Mouse (Mus musculus) neural tube, embryonic 15.5 days (tissue): ENCODE data around the gene Sox15. TPM values are rescaled to one million over a fixed set of nuclear protein-coding genes. Genes with fewer than 3 reads are reported as not detected.
"Not testable (repeated sequence)": the region's sequence is repeated elsewhere in the genome, so short reads cannot be mapped to it uniquely, and the experiment has no call there.

Experiments
- ATAC-seq: fragments of 200-750 bp; cut with Nextera tagmentation; 2 replicates; pipeline ENCODE4 v1.8.0; 2017; ENCODE audit warnings: mild to moderate bottlenecking, moderate TSS enrichment, moderate library complexity; ENCODE audit not compliant: low FRiP score
- H3K27ac ChIP-seq: fragments of 300-500 bp; sonication (generic); replicated peaks from 2 replicates; pipeline ENCODE4 v1.5.1; 2015; ENCODE audit warnings: mild to moderate bottlenecking, inconsistent platforms
- H3K27me3 ChIP-seq: fragments of 300-500 bp; sonication (generic); replicated peaks from 2 replicates; pipeline ENCODE4 v1.6.1; 2015; ENCODE audit warnings: inconsistent platforms
- H3K36me3 ChIP-seq: fragments of 300-500 bp; sonication (generic); 2 replicates; pipeline ENCODE4 v1.6.1; 2015; ENCODE audit warnings: inconsistent platforms
- H3K4me1 ChIP-seq: fragments of 300-500 bp; sonication (generic); 2 replicates; pipeline ENCODE4 v1.6.1; 2015; ENCODE audit warnings: inconsistent platforms
- H3K4me2 ChIP-seq: fragments of 300-500 bp; sonication (generic); 2 replicates; pipeline ENCODE4 v1.6.1; 2015; ENCODE audit warnings: inconsistent platforms, mild to moderate bottlenecking, moderate library complexity
- H3K4me3 ChIP-seq: fragments of 300-500 bp; sonication (generic); replicated peaks from 2 replicates; pipeline ENCODE4 v1.5.1; 2015; ENCODE audit warnings: mild to moderate bottlenecking, inconsistent platforms
- H3K9ac ChIP-seq: fragments of 300-500 bp; sonication (generic); replicated peaks from 2 replicates; pipeline ENCODE4 v1.6.1; 2015; ENCODE audit warnings: mild to moderate bottlenecking, inconsistent platforms
- H3K9me3 ChIP-seq: fragments of 300-500 bp; sonication (generic); replicated peaks from 2 replicates; pipeline ENCODE4 v1.6.1; 2016; ENCODE audit warnings: inconsistent platforms
- WGBS: fragments of 180-500 bp; shearing (Covaris S2); methylation state at CpG from one replicate; pipeline ENCODE4 v1.1.7; 2015; ENCODE audit warnings: mixed read lengths; 5-methylcytosine and 5-hydroxymethylcytosine counted together
- polyA plus RNA-seq: library from polyadenylated mRNA; unstranded; fragments of >200 nt; fragmentation: Nextera tagmentation; extraction: Ambion mirVana; gene quantifications from 2 replicates; pipeline ENCODE4 v1.2.1, GENCODE M21; 2015

Gene Sox15
- polyA plus RNA-seq, 1 experiment from 2014 or later: not detected

DNA sequence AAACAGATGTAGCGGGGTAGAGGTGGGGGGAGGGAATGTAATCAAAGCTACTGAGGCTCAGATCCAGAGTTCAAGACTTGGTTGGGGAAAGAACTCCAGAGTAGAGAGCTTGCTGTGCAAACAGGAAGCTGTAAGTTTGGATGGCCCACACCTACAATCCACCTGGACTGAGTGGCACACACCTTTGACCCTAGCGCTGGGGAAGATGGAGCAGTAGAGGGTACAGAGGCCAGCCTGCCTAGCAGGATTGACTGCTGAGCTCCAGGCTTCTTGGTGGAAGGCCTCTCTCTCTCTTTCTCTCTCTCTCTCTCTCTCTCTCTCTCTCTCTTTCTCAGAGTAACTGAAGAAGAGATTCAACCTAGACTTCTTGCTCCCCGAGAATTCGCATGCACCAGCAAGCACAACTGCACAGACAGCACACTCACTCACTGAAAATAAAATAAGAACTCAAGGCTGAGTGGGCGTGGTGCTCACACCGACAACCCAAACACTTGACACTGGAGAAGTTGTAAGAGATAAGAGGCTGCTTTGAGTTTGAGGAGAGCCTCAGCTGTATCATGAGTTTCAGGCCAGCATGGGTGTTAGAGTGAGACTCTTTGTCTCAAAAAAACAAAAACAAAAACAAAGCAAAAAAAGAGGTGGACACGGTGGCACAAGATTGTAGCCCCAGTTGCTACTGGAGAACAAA, 34.6 kb upstream of the Sox15 start:
- Histone ChIP-seq H3K36me3 (no peaks in the 10 kb centered on the region), H3K9ac (no peak overlapping the region), H3K27me3 (no peaks in the 10 kb centered on the region), H3K4me3 (no peak overlapping the region), H3K9me3 (no peaks in the 10 kb centered on the region), H3K4me2 (no peak overlapping the region), H3K4me1 (peaks cover 20% of the 10 kb centered on the region), H3K27ac (no peak overlapping the region)
- WGBS: 88% methylated on average over 7 of the region's 7 CpGs
- ATAC-seq: no peak

DNA sequence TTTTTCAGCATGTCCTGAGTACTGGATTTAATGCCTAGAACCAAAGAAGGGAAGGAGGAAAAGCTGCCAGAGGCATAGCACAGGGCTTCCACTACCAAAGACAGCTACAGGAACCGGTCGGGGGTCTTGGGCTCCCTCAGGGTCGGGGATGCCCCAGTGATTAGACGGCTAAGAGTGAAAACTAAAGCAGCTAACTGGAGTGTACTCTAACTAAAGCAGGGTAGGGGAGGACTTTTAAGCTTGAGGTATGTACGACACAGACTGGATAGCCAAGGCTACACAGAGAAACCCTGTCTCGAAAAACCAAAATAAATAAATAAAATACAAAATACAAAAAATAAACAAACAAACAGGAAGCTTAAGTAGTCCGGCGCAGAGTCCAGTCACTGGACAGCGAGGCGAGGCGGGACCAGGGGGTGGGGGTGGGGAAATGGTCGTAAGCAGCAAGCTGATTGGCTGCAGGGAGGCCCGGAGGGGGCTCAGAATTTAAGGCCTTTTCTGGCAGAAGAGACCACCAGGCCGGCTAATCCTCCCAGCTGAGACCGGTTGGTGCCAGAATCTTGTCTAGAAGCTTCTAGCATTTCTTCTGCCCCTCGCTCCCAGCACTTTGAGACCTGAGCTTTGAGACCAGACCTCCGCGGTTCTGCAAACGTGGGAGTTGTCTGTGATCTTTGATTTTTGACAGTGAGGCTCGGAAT, 33.4 kb upstream of the Sox15 start, which contains the start of gene Sat2:
Sat2 (plus strand) TSS at position 454 of the 698 bp plus-strand sequence.
- Histone ChIP-seq H3K9ac (peak within 1 kb of the TSS; percentile 63), H3K27ac (peak within 1 kb of the TSS; percentile 86)
- WGBS: under 1% methylated on average over 20 of the region's 20 CpGs

DNA sequence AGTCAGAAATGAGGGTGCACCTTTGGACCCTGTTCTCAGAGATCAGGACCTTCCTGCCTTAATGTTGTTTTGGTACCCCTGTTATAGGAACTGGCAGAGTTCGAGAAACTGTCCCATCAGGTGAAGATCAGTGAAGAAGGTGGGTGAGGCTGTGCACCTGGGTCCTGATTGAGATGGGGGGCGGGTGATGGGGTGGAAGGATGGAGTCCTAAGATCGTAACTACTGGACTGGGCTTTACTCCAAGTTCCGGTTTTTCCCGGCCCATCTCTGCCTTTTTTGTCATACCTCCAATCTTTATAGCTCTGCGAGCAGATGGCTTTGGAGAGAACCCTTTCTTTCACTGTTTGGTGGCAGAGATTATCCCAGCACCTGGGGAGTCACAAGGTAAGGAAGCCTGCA, 32.7 kb upstream of the Sox15 start:
- peak overlapping the region; percentile 86 for H3K27ac ChIP-seq
- peak overlapping the region; percentile 82 for H3K4me2 ChIP-seq
- H3K4me3 ChIP-seq: peak overlapping the region; percentile 56
- peaks cover 20% of the 10 kb centered on the region for H3K4me1 ChIP-seq
- H3K27me3 ChIP-seq: no peaks in the 10 kb centered on the region
- WGBS: 27% methylated on average over 6 of the region's 6 CpGs
- ATAC-seq: no peak; the same call in 1 of the 2 replicates
- peak overlapping the region; percentile 63 for H3K9ac ChIP-seq
- H3K36me3 ChIP-seq: no peaks in the 10 kb centered on the region
- H3K9me3 ChIP-seq: no peaks in the 10 kb centered on the region

More for the DNA sequence above, 33.4 kb upstream of the Sox15 start, which contains the start of gene Sat2:
- Histone ChIP-seq H3K4me2 (peak within 1 kb of the TSS; percentile 82), H3K36me3 (no peaks in the 10 kb centered on the region), H3K27me3 (no peaks in the 10 kb centered on the region), H3K4me1 (peaks cover 20% of the 10 kb centered on the region), H3K4me3 (peak within 1 kb of the TSS; percentile 56), H3K9me3 (no peaks in the 10 kb centered on the region)
- ATAC-seq: peak; percentile 92

DNA sequence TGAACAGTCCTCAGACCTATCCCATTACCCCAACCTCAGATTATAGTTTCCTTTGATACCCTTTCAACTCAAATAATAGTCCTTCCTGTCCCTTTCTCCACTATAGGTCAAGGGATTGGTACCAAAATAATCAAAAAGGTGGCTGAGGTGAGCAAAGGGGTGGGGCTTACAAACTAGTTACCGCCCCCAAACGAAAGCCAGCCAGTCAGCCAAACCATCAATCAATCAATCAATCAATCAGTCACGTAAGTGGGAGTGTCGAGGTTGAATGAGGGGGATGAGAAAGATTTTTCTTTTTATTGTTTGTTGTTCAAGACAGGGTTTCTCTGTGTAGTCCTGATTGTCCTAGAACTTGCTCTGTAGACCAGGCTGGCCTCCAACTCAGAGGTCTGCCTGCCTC, 32.1 kb upstream of the Sox15 start:
- Histone ChIP-seq H3K4me3 (peak overlapping the region; percentile 56), H3K36me3 (no peaks in the 10 kb centered on the region), H3K9me3 (no peaks in the 10 kb centered on the region), H3K27ac (no peak overlapping the region), H3K4me1 (peaks cover 20% of the 10 kb centered on the region), H3K27me3 (no peaks in the 10 kb centered on the region), H3K9ac (peak overlapping the region; percentile 63), H3K4me2 (peak overlapping the region; percentile 82)
- no peak for ATAC-seq
- 57% methylated on average over 4 of the region's 4 CpGs for WGBS

DNA sequence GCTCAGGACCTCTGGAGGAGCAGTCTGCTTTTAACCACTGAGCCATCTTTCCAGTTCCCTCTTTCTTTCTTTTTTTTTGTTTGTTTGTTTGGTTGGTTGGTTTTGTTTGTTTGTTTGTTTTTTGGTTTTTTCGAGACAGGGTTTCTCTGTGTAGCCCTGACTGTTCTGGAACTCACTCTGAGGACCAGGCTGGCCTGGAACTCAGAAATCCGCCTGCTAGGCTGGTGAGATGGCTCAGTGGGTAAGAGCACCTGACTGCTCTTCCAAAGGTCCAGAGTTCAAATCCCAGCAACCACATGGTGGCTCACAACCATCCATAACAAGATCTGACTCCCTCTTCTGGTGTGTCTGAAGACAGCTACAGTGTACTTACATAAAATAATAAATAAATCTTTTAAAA, 30.8 kb upstream of the Sox15 start:
- 93% methylated on average over 2 of the region's 2 CpGs for WGBS
- not testable (repeated sequence) for H3K36me3 ChIP-seq, ATAC-seq, H3K4me3 ChIP-seq, H3K9me3 ChIP-seq, H3K4me2 ChIP-seq, H3K9ac ChIP-seq, H3K27me3 ChIP-seq, H3K27ac ChIP-seq
- H3K4me1 ChIP-seq: peaks cover 22% of the 10 kb centered on the region

DNA sequence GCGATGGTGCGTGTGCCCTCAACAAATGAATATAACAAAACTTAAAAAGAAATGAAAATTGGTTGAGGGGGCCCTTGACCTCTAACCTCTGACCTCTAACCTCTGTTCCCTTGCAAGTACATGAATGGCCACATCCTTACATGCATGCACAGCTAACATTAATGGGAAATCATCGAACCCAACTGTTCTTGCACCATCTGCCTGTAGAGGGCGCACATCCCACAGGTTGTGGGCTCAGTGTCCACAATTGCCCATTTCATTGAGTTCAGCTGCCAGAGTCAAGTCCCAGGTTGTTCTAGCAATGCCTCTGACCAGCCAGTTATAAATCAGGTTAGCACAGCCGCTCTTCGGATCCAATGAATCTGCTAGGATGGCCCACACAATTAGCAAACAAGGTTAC, 26.8 kb upstream of the Sox15 start:
- H3K27me3 ChIP-seq: no peaks in the 10 kb centered on the region
- H3K36me3 ChIP-seq: no peaks in the 10 kb centered on the region
- ATAC-seq: no peak
- H3K4me2 ChIP-seq: no peak overlapping the region
- H3K27ac ChIP-seq: no peak overlapping the region
- no peak overlapping the region for H3K4me3 ChIP-seq
- 36% methylated on average over 6 of the region's 6 CpGs for WGBS
- peaks cover 6% of the 10 kb centered on the region for H3K4me1 ChIP-seq
- H3K9ac ChIP-seq: no peak overlapping the region
- no peaks in the 10 kb centered on the region for H3K9me3 ChIP-seq

DNA sequence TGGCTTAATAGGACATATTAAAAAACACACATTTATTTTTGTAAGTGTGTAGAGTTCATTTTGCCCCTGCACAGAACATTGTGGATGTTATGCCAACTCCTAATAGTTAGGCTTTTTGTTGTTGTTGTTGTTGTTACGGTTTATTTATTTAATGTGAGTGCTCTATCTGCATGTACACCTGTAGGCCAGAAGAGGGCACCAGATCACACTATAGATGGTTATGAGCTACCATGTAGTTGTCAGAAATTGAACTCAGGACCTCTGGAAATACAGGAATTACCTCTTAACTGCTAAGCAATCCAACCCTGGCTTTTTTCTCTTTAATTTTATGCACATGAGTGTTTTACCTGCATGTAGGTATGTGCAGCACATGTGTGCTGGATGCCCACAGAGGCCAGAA, 25.3 kb upstream of the Sox15 start:
- H3K4me3 ChIP-seq: no peak overlapping the region
- H3K4me2 ChIP-seq: no peak overlapping the region
- peaks cover 15% of the 10 kb centered on the region for H3K4me1 ChIP-seq
- no peak overlapping the region for H3K27ac ChIP-seq
- H3K36me3 ChIP-seq: no peaks in the 10 kb centered on the region
- no peaks in the 10 kb centered on the region for H3K9me3 ChIP-seq
- H3K27me3 ChIP-seq: no peaks in the 10 kb centered on the region
- ATAC-seq: no peak
- WGBS: 71% methylated on average over 1 of the region's 1 CpGs
- H3K9ac ChIP-seq: no peak overlapping the region

DNA sequence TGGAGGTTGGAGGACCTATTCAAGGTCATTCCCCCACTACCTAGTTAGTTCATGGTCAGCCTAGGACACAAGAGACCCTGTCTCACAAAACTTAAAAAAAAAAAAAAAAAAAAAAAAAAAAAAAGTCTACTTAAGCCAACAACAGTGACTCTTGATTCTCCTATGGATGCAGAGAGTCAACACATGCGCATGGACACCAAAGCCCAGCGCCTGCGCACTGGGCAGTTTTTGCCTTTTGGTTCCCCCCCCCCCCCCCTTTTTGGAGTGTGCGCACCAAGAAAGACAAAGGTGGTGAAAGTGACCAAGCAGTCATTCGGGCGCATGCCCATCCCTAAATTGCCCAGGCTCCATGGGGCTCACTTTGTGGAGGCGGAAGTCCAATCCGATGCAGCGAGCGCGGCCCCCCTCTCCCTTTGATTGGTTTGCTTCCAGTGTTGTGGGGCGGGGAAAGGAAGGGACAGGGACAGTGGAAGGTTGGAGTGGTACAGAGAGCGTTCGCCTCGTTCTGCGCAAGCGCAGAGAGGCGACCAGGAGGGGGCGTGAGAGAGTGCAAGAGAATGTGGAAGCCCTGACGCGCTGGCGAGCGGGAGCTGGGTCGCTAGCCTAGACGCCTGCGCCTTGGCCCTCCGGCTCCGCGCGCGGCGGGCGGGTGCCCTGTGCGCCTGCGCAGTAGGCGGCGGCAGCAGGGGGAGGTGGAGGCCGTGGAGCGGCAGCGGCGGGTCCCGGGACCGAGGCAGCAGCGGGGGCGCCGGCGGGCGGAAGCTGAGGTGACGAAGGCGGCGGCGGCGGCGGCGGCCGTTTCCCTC, 22.6 kb upstream of the Sox15 start, which contains the start of gene Fxr2:
Fxr2 (plus strand) TSS at position 707 of the 806 bp plus-strand sequence.
- peak within 1 kb of the TSS; percentile 97 for H3K9ac ChIP-seq
- WGBS: 0% methylated on average over 28 of the region's 56 CpGs
- no peaks in the 10 kb centered on the region for H3K9me3 ChIP-seq
- H3K27me3 ChIP-seq: no peaks in the 10 kb centered on the region
- H3K36me3 ChIP-seq: no peaks in the 10 kb centered on the region
- H3K4me3 ChIP-seq: peak within 1 kb of the TSS; percentile 88
- H3K4me2 ChIP-seq: peak within 1 kb of the TSS; percentile 76
- ATAC-seq: peak; percentile 99
- H3K4me1 ChIP-seq: peaks cover 34% of the 10 kb centered on the region
- H3K27ac ChIP-seq: peak within 1 kb of the TSS; percentile 96

DNA sequence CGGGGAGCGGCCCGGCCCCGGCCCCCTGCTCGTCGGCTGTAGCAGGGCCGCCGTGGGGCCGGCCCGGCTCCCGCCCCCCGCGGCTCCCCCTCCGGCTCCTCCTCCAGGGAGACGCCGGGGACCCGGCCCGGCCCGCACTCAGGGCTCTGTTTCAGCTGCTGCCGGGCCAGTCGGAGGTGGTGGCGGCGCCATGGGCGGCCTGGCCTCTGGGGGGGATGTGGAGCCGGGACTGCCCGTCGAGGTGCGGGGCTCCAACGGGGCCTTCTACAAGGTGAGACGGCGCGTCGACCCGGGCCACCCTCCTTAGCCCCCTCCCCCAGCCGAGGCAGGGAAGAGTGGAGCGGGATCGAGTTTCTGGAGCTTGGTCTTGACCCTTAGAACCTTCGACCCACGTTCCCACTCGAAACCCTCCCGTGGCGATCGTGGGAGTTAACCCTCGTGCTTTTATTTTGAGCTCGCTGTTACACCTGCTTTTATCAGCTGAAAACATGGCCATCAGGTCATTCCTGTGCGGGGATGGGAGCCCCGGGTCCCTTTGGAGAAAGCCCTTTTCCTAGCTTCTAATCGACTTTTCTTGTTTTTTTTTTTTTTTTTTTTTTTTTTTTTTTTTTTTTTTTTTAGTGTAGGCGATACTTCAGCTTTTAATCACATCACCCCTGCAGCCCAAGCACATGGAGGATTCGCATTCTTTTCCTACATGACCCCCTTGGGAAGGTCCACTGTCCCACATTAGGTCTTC, 21.8 kb upstream of the Sox15 start:
- peak overlapping the region; percentile 96 for H3K27ac ChIP-seq
- H3K4me1 ChIP-seq: peaks cover 34% of the 10 kb centered on the region
- peak overlapping the region; percentile 88 for H3K4me3 ChIP-seq
- H3K36me3 ChIP-seq: no peaks in the 10 kb centered on the region
- peak; percentile 45 for ATAC-seq
- no peaks in the 10 kb centered on the region for H3K27me3 ChIP-seq
- H3K9me3 ChIP-seq: no peaks in the 10 kb centered on the region
- H3K9ac ChIP-seq: peak overlapping the region; percentile 97
- H3K4me2 ChIP-seq: peak overlapping the region; percentile 76
- WGBS: under 1% methylated on average over 30 of the region's 50 CpGs

DNA sequence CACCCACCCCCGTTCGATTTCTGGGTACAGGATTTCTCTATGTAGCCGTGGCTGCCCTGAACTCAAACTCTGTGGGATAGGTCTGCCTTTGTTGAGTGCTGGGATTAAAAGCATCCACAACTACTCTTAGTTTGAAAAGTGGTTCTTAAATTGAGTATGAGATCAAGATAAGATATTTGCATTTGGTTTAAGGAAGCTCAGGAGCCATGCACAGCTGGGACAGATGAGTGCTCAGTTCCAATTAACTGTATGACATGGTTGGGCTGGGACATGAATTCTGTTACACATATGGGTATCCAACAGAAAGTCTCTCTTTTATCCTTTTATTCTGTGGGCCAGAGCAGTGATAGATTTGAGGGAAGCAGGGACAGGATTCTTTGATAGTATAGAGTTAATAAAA, 19.6 kb upstream of the Sox15 start:
- 93% methylated on average over 3 of the region's 3 CpGs for WGBS
- H3K4me2 ChIP-seq: peak overlapping the region; percentile 76

DNA sequence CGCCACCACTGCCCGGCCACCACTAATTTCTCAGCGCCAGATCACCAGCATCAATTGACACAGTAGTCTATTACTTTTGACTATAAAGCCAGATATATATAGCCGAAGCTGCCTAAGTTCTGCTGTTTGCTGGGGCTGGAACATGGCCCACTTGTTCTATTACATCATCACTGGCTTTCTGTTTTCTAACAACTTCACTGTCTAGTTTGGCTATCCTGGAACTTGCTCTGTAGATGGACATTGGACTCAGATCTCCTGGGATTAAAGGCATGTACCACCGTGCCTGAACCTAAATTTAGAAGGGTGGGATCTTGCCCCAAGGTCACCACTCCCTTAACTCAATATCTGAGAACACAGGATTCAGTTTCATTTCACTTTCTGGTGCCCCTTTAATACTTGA, 9.3 kb upstream of the Sox15 start:
- Histone ChIP-seq H3K4me1 (no peaks in the 10 kb centered on the region), H3K9ac (no peak overlapping the region), H3K27ac (no peak overlapping the region), H3K9me3 (no peaks in the 10 kb centered on the region), H3K36me3 (peaks cover 95% of the 10 kb centered on the region), H3K27me3 (no peaks in the 10 kb centered on the region), H3K4me3 (no peak overlapping the region), H3K4me2 (no peak overlapping the region)
- WGBS: 94% methylated on average over 5 of the region's 5 CpGs
- ATAC-seq: no peak

More for the DNA sequence above, 19.6 kb upstream of the Sox15 start:
- no peak for ATAC-seq
- Histone ChIP-seq H3K4me1 (peaks cover 32% of the 10 kb centered on the region), H3K36me3 (peaks cover 11% of the 10 kb centered on the region), H3K9ac (no peak overlapping the region), H3K9me3 (no peaks in the 10 kb centered on the region), H3K27ac (no peak overlapping the region), H3K4me3 (no peak overlapping the region), H3K27me3 (no peaks in the 10 kb centered on the region)
